Mouse (Mus musculus): ENCODE data around the gene Atf3. TPM values are rescaled to one million over a fixed set of nuclear protein-coding genes. Genes with fewer than 3 reads are reported as not detected.
A peak's percentile ranks its signal among the peaks of the same experiment; 100 is the strongest.

Gene Atf3
- polyA plus RNA-seq, 1 experiment from 2014 or later = 2.9 TPM

GRCm38 (mm10) chr1:191140983-191141382 is 76.9 kb downstream of the Atf3 start:
- no peak overlapping the region for H3K9ac ChIP-seq (replicated peaks; ENCODE audit: low read depth, low read length)
- H3K4me3 ChIP-seq (ENCODE audit: low read depth, low read length) = no peak overlapping the region
- WGBS = 83% methylated on average over 8 of the region's 8 CpGs
- H3K27ac ChIP-seq (ENCODE audit: low read length) = no peak overlapping the region
- no peaks in the 10 kb centered on the region for H3K36me3 ChIP-seq (ENCODE audit: control insufficient read depth, insufficient read depth, low read length)
- no peak for ATAC-seq (ENCODE audit: insufficient number of reproducible peaks, insufficient read depth, low FRiP score, low read depth)
- no peaks in the 10 kb centered on the region for H3K27me3 ChIP-seq (ENCODE audit: control insufficient read depth, insufficient read depth, low read length)
- H3K4me1 ChIP-seq (ENCODE audit: control insufficient read depth, insufficient read depth, low read length) = no peaks in the 10 kb centered on the region
- no peak overlapping the region for H3K4me2 ChIP-seq (replicated peaks; ENCODE audit: low read depth, low read length)
- H3K9me3 ChIP-seq (ENCODE audit: control insufficient read depth, low read depth, low read length) = no peaks in the 10 kb centered on the region

- WGBS = 60% methylated on average over 7 of the region's 7 CpGs
- Histone ChIP-seq H3K27me3 (ENCODE audit: control insufficient read depth, insufficient read depth, low read length) (no peaks in the 10 kb centered on the region), H3K36me3 (ENCODE audit: control insufficient read depth, insufficient read depth, low read length) (no peaks in the 10 kb centered on the region), H3K4me3 (ENCODE audit: low read depth, low read length) (no peak overlapping the region), H3K27ac (ENCODE audit: low read length) (no peak overlapping the region), H3K4me2 (replicated peaks; ENCODE audit: low read depth, low read length) (no peak overlapping the region), H3K4me1 (ENCODE audit: control insufficient read depth, insufficient read depth, low read length) (no peaks in the 10 kb centered on the region), H3K9ac (replicated peaks; ENCODE audit: low read depth, low read length) (no peak overlapping the region), H3K9me3 (ENCODE audit: control insufficient read depth, low read depth, low read length) (no peaks in the 10 kb centered on the region)
- no peak for ATAC-seq (ENCODE audit: insufficient number of reproducible peaks, insufficient read depth, low FRiP score, low read depth)
Observed at GRCm38 (mm10) chr1:191138874-191139495, 78.9 kb downstream of the Atf3 start.

GRCm38 (mm10) chr1:191138436-191138835 is 79.4 kb downstream of the Atf3 start:
- Histone ChIP-seq H3K9ac (replicated peaks; ENCODE audit: low read depth, low read length) (no peak overlapping the region), H3K27ac (ENCODE audit: low read length) (no peak overlapping the region), H3K4me2 (replicated peaks; ENCODE audit: low read depth, low read length) (no peak overlapping the region), H3K4me3 (ENCODE audit: low read depth, low read length) (no peak overlapping the region), H3K4me1 (ENCODE audit: control insufficient read depth, insufficient read depth, low read length) (no peaks in the 10 kb centered on the region), H3K27me3 (ENCODE audit: control insufficient read depth, insufficient read depth, low read length) (no peaks in the 10 kb centered on the region), H3K36me3 (ENCODE audit: control insufficient read depth, insufficient read depth, low read length) (no peaks in the 10 kb centered on the region), H3K9me3 (ENCODE audit: control insufficient read depth, low read depth, low read length) (no peaks in the 10 kb centered on the region)
- ATAC-seq (ENCODE audit: insufficient number of reproducible peaks, insufficient read depth, low FRiP score, low read depth) = no peak
- 94% methylated on average over 4 of the region's 4 CpGs for WGBS

- H3K36me3 ChIP-seq (ENCODE audit: control insufficient read depth, insufficient read depth, low read length) = no peaks in the 10 kb centered on the region
Observed at GRCm38 (mm10) chr1:191135406-191135805, 82.4 kb downstream of the Atf3 start.

GRCm38 (mm10) chr1:191132934-191133333 is 84.9 kb downstream of the Atf3 start:
- H3K36me3 ChIP-seq (ENCODE audit: control insufficient read depth, insufficient read depth, low read length) = no peaks in the 10 kb centered on the region
- H3K9ac ChIP-seq (replicated peaks; ENCODE audit: low read depth, low read length) = no peak overlapping the region
- peaks cover 6% of the 10 kb centered on the region; the same call in 1 of the 2 replicates for H3K4me1 ChIP-seq (ENCODE audit: control insufficient read depth, insufficient read depth, low read length)
- no peak overlapping the region for H3K4me2 ChIP-seq (replicated peaks; ENCODE audit: low read depth, low read length)
- H3K4me3 ChIP-seq (ENCODE audit: low read depth, low read length) = no peak overlapping the region
- 65% methylated on average over 5 of the region's 5 CpGs for WGBS
- no peak for ATAC-seq (ENCODE audit: insufficient number of reproducible peaks, insufficient read depth, low FRiP score, low read depth)
- H3K27ac ChIP-seq (ENCODE audit: low read length) = no peak overlapping the region
- no peaks in the 10 kb centered on the region for H3K27me3 ChIP-seq (ENCODE audit: control insufficient read depth, insufficient read depth, low read length)
- H3K9me3 ChIP-seq (ENCODE audit: control insufficient read depth, low read depth, low read length) = no peaks in the 10 kb centered on the region

More at GRCm38 (mm10) chr1:191135406-191135805, 82.4 kb downstream of the Atf3 start:
- Histone ChIP-seq H3K9me3 (ENCODE audit: control insufficient read depth, low read depth, low read length) (no peaks in the 10 kb centered on the region), H3K27me3 (ENCODE audit: control insufficient read depth, insufficient read depth, low read length) (no peaks in the 10 kb centered on the region), H3K27ac (ENCODE audit: low read length) (no peak overlapping the region), H3K4me3 (ENCODE audit: low read depth, low read length) (no peak overlapping the region), H3K4me2 (replicated peaks; ENCODE audit: low read depth, low read length) (no peak overlapping the region), H3K4me1 (ENCODE audit: control insufficient read depth, insufficient read depth, low read length) (peaks cover 6% of the 10 kb centered on the region; the same call in 1 of the 2 replicates), H3K9ac (replicated peaks; ENCODE audit: low read depth, low read length) (no peak overlapping the region)
- ATAC-seq (ENCODE audit: insufficient number of reproducible peaks, insufficient read depth, low FRiP score, low read depth) = no peak
- 51% methylated on average over 4 of the region's 4 CpGs for WGBS

GRCm38 (mm10) chr1:191132240-191132639 is 85.6 kb downstream of the Atf3 start:
- Histone ChIP-seq H3K36me3 (ENCODE audit: control insufficient read depth, insufficient read depth, low read length) (no peaks in the 10 kb centered on the region), H3K9me3 (ENCODE audit: control insufficient read depth, low read depth, low read length) (no peaks in the 10 kb centered on the region), H3K4me2 (replicated peaks; ENCODE audit: low read depth, low read length) (no peak overlapping the region), H3K4me3 (ENCODE audit: low read depth, low read length) (no peak overlapping the region), H3K4me1 (ENCODE audit: control insufficient read depth, insufficient read depth, low read length) (peaks cover 6% of the 10 kb centered on the region; the same call in 1 of the 2 replicates), H3K27me3 (ENCODE audit: control insufficient read depth, insufficient read depth, low read length) (no peaks in the 10 kb centered on the region), H3K9ac (replicated peaks; ENCODE audit: low read depth, low read length) (no peak overlapping the region), H3K27ac (ENCODE audit: low read length) (no peak overlapping the region)
- ATAC-seq (ENCODE audit: insufficient number of reproducible peaks, insufficient read depth, low FRiP score, low read depth) = no peak
- 59% methylated on average over 5 of the region's 5 CpGs for WGBS

GRCm38 (mm10) chr1:191131692-191132091 is 86.1 kb downstream of the Atf3 start:
- no peaks in the 10 kb centered on the region for H3K36me3 ChIP-seq (ENCODE audit: control insufficient read depth, insufficient read depth, low read length)
- H3K9ac ChIP-seq (replicated peaks; ENCODE audit: low read depth, low read length) = no peak overlapping the region
- no peak overlapping the region for H3K4me2 ChIP-seq (replicated peaks; ENCODE audit: low read depth, low read length)
- no peak for ATAC-seq (ENCODE audit: insufficient number of reproducible peaks, insufficient read depth, low FRiP score, low read depth)
- H3K27me3 ChIP-seq (ENCODE audit: control insufficient read depth, insufficient read depth, low read length) = no peaks in the 10 kb centered on the region
- H3K4me1 ChIP-seq (ENCODE audit: control insufficient read depth, insufficient read depth, low read length) = peaks cover 6% of the 10 kb centered on the region; the same call in 1 of the 2 replicates
- 95% methylated on average over 2 of the region's 2 CpGs for WGBS
- H3K9me3 ChIP-seq (ENCODE audit: control insufficient read depth, low read depth, low read length) = no peaks in the 10 kb centered on the region
- no peak overlapping the region for H3K4me3 ChIP-seq (ENCODE audit: low read depth, low read length)
- H3K27ac ChIP-seq (ENCODE audit: low read length) = no peak overlapping the region

- H3K9ac ChIP-seq (replicated peaks; ENCODE audit: low read depth, low read length) = peak overlapping the region; percentile 4; the same call in 1 of the 2 replicates
- H3K4me2 ChIP-seq (replicated peaks; ENCODE audit: low read depth, low read length) = peak overlapping the region; percentile 39
- no peak overlapping the region for H3K27ac ChIP-seq (ENCODE audit: low read length)
- H3K4me1 ChIP-seq (ENCODE audit: control insufficient read depth, insufficient read depth, low read length) = no peaks in the 10 kb centered on the region
- peak overlapping the region; percentile 16; the same call in 1 of the 2 replicates for H3K4me3 ChIP-seq (ENCODE audit: low read depth, low read length)
- H3K27me3 ChIP-seq (ENCODE audit: control insufficient read depth, insufficient read depth, low read length) = 0 out of 2 replicates have a peak, but pooled peaks cover 5% of the 10 kb centered on the region
- H3K9me3 ChIP-seq (ENCODE audit: control insufficient read depth, low read depth, low read length) = no peaks in the 10 kb centered on the region
- H3K36me3 ChIP-seq (ENCODE audit: control insufficient read depth, insufficient read depth, low read length) = no peaks in the 10 kb centered on the region
- peak; percentile 78 for ATAC-seq (ENCODE audit: insufficient number of reproducible peaks, insufficient read depth, low FRiP score, low read depth)
- 16% methylated on average over 38 of the region's 38 CpGs for WGBS
Observed at GRCm38 (mm10) chr1:191125811-191126638, 91.8 kb downstream of the Atf3 start.

Measured in stomach, embryonic 14.5 days (tissue).